Mouse (Mus musculus) erythroblast, embryonic 14.5 days (primary cell): ENCODE measurements around the gene Dhrs1. TPM values are rescaled to one million over a fixed set of nuclear protein-coding genes. Genes with fewer than 3 reads are reported as not detected.
A peak's percentile ranks its signal among the peaks of the same experiment; 100 is the strongest.

Source experiments
- H3K27me3 ChIP-seq: 2 replicates; pipeline ENCODE4 v1.6.1; 2012; ENCODE audit warnings: inconsistent platforms; ENCODE audit not compliant: control insufficient read depth
- H3K36me3 ChIP-seq: 2 replicates; pipeline ENCODE4 v1.6.1; 2012; ENCODE audit warnings: mild to moderate bottlenecking, inconsistent platforms; ENCODE audit not compliant: control insufficient read depth
- H3K4me1 ChIP-seq: 2 replicates; pipeline ENCODE4 v1.6.1; 2012; ENCODE audit warnings: inconsistent platforms; ENCODE audit not compliant: control insufficient read depth
- H3K4me3 ChIP-seq: replicated peaks from 2 replicates; pipeline ENCODE3; 2012; ENCODE audit warnings: moderate library complexity, mild to moderate bottlenecking, inconsistent platforms
- H3K9me3 ChIP-seq: 2 replicates; pipeline ENCODE4 v1.6.1; 2012; ENCODE audit warnings: low read length, inconsistent platforms, mixed read lengths; ENCODE audit not compliant: control insufficient read depth
- GATA1 ChIP-seq: IDR thresholded peaks from 2 replicates; pipeline ENCODE4 v1.6.1; 2012; ENCODE audit warnings: low read length, inconsistent platforms, mixed read lengths
- TAL1 ChIP-seq: IDR thresholded peaks from 3 replicates; pipeline ENCODE4 v1.6.1; 2012; ENCODE audit warnings: low read length, inconsistent platforms, mixed read lengths
- polyA plus RNA-seq: library from polyadenylated mRNA; stranded (reverse); fragments of >175 nt; gene quantifications from 2 replicates; pipeline ENCODE4 v1.2.3, GENCODE M21; 2012

Dhrs1 gene
- polyA plus RNA-seq, 1 experiment = not detected

DNA sequence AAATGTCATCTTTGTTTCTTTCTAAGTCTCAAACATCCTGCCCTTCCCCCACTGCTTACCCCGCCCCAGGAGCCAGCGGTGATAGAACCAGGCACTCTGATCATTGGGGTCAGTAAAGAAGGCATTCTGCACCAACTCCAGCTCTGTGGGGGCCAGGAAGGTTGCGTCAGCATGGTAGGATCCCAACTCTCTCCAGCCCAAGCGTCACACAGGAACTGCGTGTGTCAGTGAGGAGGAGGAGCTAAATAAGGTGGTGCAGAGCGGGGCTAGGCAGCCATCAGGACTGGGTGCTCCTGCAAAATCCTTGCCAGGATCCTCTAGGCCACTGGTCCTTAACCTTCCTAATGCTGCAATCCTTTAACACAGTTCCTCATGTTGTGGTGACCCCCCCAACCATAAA lies 25.8 kb downstream of the Dhrs1 start:
- H3K4me1 ChIP-seq = peaks cover 40% of the 10 kb centered on the region
- H3K9me3 ChIP-seq = no peaks in the 10 kb centered on the region
- no peaks in the 10 kb centered on the region for H3K27me3 ChIP-seq
- H3K4me3 ChIP-seq = no peak overlapping the region
- TF ChIP-seq TAL1 (no peak), GATA1 (no peak)
- peaks cover 31% of the 10 kb centered on the region for H3K36me3 ChIP-seq

DNA sequence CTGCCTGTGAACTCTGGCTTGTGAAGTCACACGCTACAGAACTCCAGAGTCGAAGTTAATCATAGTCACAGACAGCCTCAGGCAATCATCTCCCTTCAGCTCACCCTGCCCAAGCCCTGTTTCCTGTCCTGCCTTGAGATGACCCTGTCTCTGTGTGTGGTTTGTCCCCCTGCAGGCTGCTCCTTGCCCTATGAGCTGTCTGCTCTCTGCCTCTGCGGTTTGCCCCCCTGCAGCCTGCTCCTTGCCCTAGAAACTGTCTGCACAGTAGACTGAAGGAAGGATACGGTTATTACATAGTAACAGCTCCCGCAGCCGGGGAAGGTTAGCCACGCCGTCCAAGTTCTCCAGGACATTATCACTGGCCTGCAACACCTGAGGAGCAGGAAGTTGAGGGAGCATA lies 28.6 kb downstream of the Dhrs1 start:
- H3K9me3 ChIP-seq = no peaks in the 10 kb centered on the region
- peaks cover 31% of the 10 kb centered on the region for H3K36me3 ChIP-seq
- H3K27me3 ChIP-seq = peaks cover 9% of the 10 kb centered on the region
- peaks cover 25% of the 10 kb centered on the region for H3K4me1 ChIP-seq
- no peak for TF ChIP-seq TAL1
- TF ChIP-seq GATA1 = no peak
- H3K4me3 ChIP-seq = no peak overlapping the region

DNA sequence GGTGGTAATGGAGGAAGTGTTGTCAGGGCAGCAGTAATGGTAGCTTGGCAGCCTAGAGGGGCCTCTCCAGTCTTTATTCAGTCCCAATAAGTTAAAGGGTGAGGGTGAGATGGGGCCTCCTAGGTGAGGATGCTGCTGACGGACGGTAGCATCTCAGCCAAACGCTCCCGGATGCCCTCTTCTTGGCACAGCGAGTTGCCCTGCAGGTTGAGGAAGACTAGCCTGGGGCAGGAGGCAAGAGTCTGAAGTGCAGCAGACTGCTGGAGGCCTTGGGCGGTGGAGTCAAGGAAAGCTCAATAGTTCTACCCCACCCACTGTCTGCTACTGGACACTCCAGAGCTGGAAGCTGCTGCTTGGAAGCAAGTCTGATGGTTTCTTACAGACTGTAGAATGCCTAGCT lies 29.2 kb downstream of the Dhrs1 start:
- peaks cover 31% of the 10 kb centered on the region for H3K36me3 ChIP-seq
- H3K27me3 ChIP-seq = peaks cover 9% of the 10 kb centered on the region
- peaks cover 22% of the 10 kb centered on the region for H3K4me1 ChIP-seq
- H3K9me3 ChIP-seq = no peaks in the 10 kb centered on the region
- H3K4me3 ChIP-seq = no peak overlapping the region
- TF ChIP-seq GATA1 (no peak), TAL1 (no peak)

DNA sequence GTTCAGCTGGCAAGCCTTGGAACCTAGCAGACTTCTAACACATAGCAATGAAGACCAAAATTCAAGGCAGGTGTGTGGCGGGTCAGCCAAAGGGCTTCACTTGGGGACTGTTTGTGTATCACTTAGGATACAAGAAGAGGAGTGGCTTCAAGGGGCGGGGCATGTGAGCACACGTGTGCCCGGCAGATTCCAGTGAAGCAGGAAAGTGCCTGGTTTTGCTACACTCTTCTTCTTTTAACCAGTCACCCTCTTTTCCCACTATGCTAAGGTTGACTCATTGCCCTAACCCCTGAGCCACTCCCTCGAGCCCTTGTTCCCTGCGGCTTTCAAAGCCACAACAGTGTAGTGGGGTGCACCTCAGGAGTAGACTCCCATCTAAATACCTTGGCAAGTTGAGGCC lies 30.6 kb downstream of the Dhrs1 start:
- H3K27me3 ChIP-seq = peaks cover 9% of the 10 kb centered on the region
- TF ChIP-seq TAL1 (no peak), GATA1 (no peak)
- H3K4me1 ChIP-seq = peaks cover 20% of the 10 kb centered on the region
- H3K4me3 ChIP-seq = no peak overlapping the region
- H3K36me3 ChIP-seq = peaks cover 31% of the 10 kb centered on the region
- H3K9me3 ChIP-seq = no peaks in the 10 kb centered on the region

- Histone ChIP-seq H3K36me3 (peaks cover 21% of the 10 kb centered on the region), H3K27me3 (peaks cover 9% of the 10 kb centered on the region), H3K4me3 (peak within 1 kb of the TSS; percentile 25), H3K4me1 (peaks cover 18% of the 10 kb centered on the region), H3K9me3 (no peaks in the 10 kb centered on the region)
- no peak for TF ChIP-seq GATA1
- TF ChIP-seq TAL1 = no peak
These were observed 31.8 kb downstream of the Dhrs1 start, which contains the start of gene Tgm1 for GRCm38 (mm10) chr14:55713729-55714122. Gene Tgm1 (minus strand): TSS chr14:55713926.

GRCm38 (mm10) chr14:55713007-55713728 lies 32.3 kb downstream of the Dhrs1 start:
- no peaks in the 10 kb centered on the region for H3K9me3 ChIP-seq
- peaks cover 16% of the 10 kb centered on the region for H3K36me3 ChIP-seq
- TF ChIP-seq TAL1 (no peak), GATA1 (no peak)
- H3K4me3 ChIP-seq = peak overlapping the region; percentile 25
- H3K27me3 ChIP-seq = peaks cover 9% of the 10 kb centered on the region
- H3K4me1 ChIP-seq = peaks cover 20% of the 10 kb centered on the region

GRCm38 (mm10) chr14:55711786-55712185 lies 33.7 kb downstream of the Dhrs1 start:
- TF ChIP-seq GATA1 = no peak
- no peak for TF ChIP-seq TAL1
- H3K27me3 ChIP-seq = peaks cover 9% of the 10 kb centered on the region
- no peak overlapping the region for H3K4me3 ChIP-seq
- H3K9me3 ChIP-seq = no peaks in the 10 kb centered on the region
- peaks cover 30% of the 10 kb centered on the region for H3K4me1 ChIP-seq
- H3K36me3 ChIP-seq = peaks cover 5% of the 10 kb centered on the region

GRCm38 (mm10) chr14:55709509-55709908 lies 36.0 kb downstream of the Dhrs1 start:
- Histone ChIP-seq H3K27me3 (peaks cover 9% of the 10 kb centered on the region), H3K4me1 (peaks cover 40% of the 10 kb centered on the region), H3K9me3 (no peaks in the 10 kb centered on the region), H3K4me3 (no peak overlapping the region), H3K36me3 (no peaks in the 10 kb centered on the region; the same call in 1 of the 2 replicates)
- no peak for TF ChIP-seq TAL1
- TF ChIP-seq GATA1 = no peak

DNA sequence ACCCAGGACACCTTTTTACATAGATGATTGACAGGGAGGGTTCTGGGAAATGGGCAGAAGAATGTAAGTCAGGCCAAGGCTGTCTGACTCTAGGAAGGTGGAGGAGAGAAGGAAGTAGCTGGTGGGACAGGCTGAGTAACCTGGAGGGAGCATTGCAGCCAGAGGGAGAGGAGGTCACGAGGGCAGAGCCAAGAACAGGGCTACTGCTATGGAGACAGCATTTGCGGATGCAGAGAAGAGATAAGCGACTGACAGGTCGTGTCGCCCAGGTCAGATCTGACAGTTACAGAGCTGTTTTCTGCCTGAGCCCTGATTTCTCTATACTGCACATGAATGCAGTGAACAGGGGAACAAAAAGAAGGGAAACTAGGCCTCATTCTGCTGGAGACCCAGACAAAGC lies 38.1 kb downstream of the Dhrs1 start:
- no peak for TF ChIP-seq GATA1
- Histone ChIP-seq H3K4me3 (no peak overlapping the region), H3K4me1 (peaks cover 30% of the 10 kb centered on the region), H3K9me3 (no peaks in the 10 kb centered on the region), H3K27me3 (peaks cover under 1% of the 10 kb centered on the region), H3K36me3 (no peaks in the 10 kb centered on the region; the same call in 1 of the 2 replicates)
